In the genomic region with DNA sequence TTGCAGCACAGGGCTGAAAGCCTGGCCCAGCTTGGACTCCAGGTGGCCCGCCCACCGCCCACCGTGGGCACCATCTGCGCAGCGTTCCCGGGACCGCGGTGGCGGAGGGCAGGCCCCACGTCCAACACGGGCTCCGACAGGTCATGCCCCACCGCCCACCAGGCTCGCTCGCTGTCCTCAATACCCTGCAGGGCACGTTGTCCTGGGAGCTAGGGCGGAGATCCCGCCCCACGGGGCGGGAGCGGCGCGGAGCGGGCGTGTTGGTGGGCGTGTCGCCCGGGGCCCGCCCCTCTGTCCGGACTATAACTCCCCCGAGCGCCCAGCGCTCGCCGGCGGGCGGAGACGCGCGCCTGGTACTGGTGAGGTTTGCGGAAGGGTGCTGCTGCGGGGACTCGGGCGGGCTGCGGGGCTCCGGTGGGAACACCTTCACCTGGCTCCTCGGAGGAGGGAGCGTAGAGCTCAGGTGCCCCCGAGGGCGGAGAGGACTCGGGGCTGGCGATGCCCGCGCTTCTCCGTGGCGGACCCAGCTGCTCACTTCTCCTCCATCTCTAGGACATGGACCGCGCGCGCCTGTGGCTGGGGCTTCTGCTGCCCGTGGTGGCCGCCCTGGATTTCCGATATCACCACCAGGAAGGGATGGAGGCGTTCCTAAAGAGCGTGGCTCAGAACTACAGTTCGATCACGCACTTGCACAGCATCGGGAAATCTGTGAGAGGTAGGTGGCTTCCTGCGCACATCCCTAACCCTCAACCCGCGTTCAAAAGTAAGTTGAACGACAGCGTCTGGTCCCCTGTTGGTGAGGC, we compare ENCODE assay signal across 8 mouse cellular contexts. TPM values are rescaled to one million over a fixed set of nuclear protein-coding genes. Genes with fewer than 3 reads are reported as not detected.
DNase-seq lines count a peak whose midpoint lies in the region; ATAC-seq and TF ChIP-seq lines count a peak whose summit lies in the region.

A gene (plus strand): TSS at position 332 of the 803 bp plus-strand sequence.

- under 1% methylated on average over 70 of the region's 73 CpGs for WGBS in forebrain, embryonic 14.5 days

- H3K36me3 ChIP-seq in CH12.LX (replicated peaks in 1 of 2; ENCODE audit: control insufficient read depth in 1 of 2, insufficient read depth in 1 of 2, low read length in 1 of 2), result no peaks in the 10 kb centered on the region
- H3K36me3 ChIP-seq in forebrain, embryonic 14.5 days (ENCODE audit: control insufficient read depth, insufficient read depth, low read length), result no peaks in the 10 kb centered on the region

- peak; percentile 39 for DNase-seq in CH12.LX (ENCODE audit: extremely low read depth)
- DNase-seq in brain, adult 2 months (ENCODE audit: low read depth, low spot score), result peak; percentile 33
- peak; percentile 65 for DNase-seq in forebrain, embryonic 14.5 days (ENCODE audit: low spot score)
- peak; percentile 74 for DNase-seq in heart, postnatal 4 days
- peak; percentile 7 to 38 for DNase-seq in layer of hippocampus, adult 2 months (ENCODE audit: low spot score in 2 of 2)
- DNase-seq in lung, postnatal 10 days, result peak; percentile 87
- peak; percentile 67 for DNase-seq in ovary, postnatal 14 days (ENCODE audit: low spot score)
- DNase-seq in thymus, postnatal 25 days, result peak; percentile 81

- TF ChIP-seq POLR2A in CH12.LX (IDR thresholded peaks at IDR 0.05; ENCODE audit: low read depth, low read length), result peak; percentile 60

- H3K27ac ChIP-seq in CH12.LX (ENCODE audit: insufficient read depth, low read depth), result no peak within 1 kb of the TSS
- no peak within 1 kb of the TSS for H3K27ac ChIP-seq in forebrain, embryonic 14.5 days (ENCODE audit: low read depth, low read length)
- H3K27ac ChIP-seq in layer of hippocampus, adult 2 months, result no peak within 1 kb of the TSS; the same call in 1 of the 2 replicates

- H3K27me3 ChIP-seq in CH12.LX (replicated peaks), result peaks cover 41% of the 10 kb centered on the region
- H3K27me3 ChIP-seq in forebrain, embryonic 14.5 days (replicated peaks; ENCODE audit: control insufficient read depth, insufficient read depth, low read length), result peaks cover 43% of the 10 kb centered on the region

- peak within 1 kb of the TSS in 2 of 3 experiments; percentile 48 to 49 for H3K4me3 ChIP-seq in CH12.LX (replicated peaks in 1 of 3; ENCODE audit: low read depth in 2 of 3, low read length in 2 of 3, poor library complexity in 1 of 3)
- H3K4me3 ChIP-seq in forebrain, embryonic 14.5 days (ENCODE audit: low read depth, low read length), result peak within 1 kb of the TSS; percentile 47
- peak within 1 kb of the TSS; percentile 64 for H3K4me3 ChIP-seq in layer of hippocampus, adult 2 months

- dilution Hi-C loops in CH12.LX (cut with MboI; ENCODE audit: extremely low pct_ligation_motif_present, extremely low pct_unique_long_range_greater_than_20kb, low sequenced_read_pairs), result no loop called here

- peak within 1 kb of the TSS; percentile 87 for H3K4me2 ChIP-seq in CH12.LX (ENCODE audit: insufficient read depth, low read depth, poor library complexity, severe bottlenecking)
- H3K4me2 ChIP-seq in forebrain, embryonic 14.5 days (ENCODE audit: low read length), result peak within 1 kb of the TSS; percentile 94

- TF ChIP-seq RAD21 in CH12.LX (IDR thresholded peaks at IDR 0.05; ENCODE audit: low read depth, low read length), result no peak

- in situ Hi-C loops in CH12.LX (cut with MboI; ENCODE audit: low pct_ligation_motif_present, low pct_unique_long_range_greater_than_20kb, low sequenced_read_pairs), result no loop called here

- no peak for TF ChIP-seq CTCF in CH12.LX (conservative IDR thresholded peaks at IDR 0.05 in 1 of 2, IDR thresholded peaks at IDR 0.05 in 1 of 2; ENCODE audit: low read depth in 2 of 2, low read length in 2 of 2)
- TF ChIP-seq CTCF in layer of hippocampus, adult 2 months (conservative IDR thresholded peaks at IDR 0.05), result no peak

- no peak within 1 kb of the TSS for H3K9ac ChIP-seq in CH12.LX (ENCODE audit: insufficient read depth, low read depth)
- H3K9ac ChIP-seq in forebrain, embryonic 14.5 days (ENCODE audit: low read length), result peak within 1 kb of the TSS; percentile 50

- TF ChIP-seq EP300 in CH12.LX (IDR thresholded peaks at IDR 0.05; ENCODE audit: low read length), result no peak

- peaks cover 10 to 18% of the 10 kb centered on the region in 2 experiments for H3K4me1 ChIP-seq in CH12.LX (ENCODE audit: control insufficient read depth in 1 of 2, insufficient read depth in 2 of 2)
- peaks cover 5% of the 10 kb centered on the region for H3K4me1 ChIP-seq in forebrain, embryonic 14.5 days (ENCODE audit: control insufficient read depth, insufficient read depth, low read length)

- peak; percentile 92 for ATAC-seq in forebrain, embryonic 14.5 days

- H3K79me2 ChIP-seq in CH12.LX (replicated peaks; ENCODE audit: control insufficient read depth, extremely low read depth, insufficient read depth, poor library complexity, severe bottlenecking), result no peaks in the 10 kb centered on the region

- H3K9me3 ChIP-seq in CH12.LX (replicated peaks; ENCODE audit: low read length), result no peaks in the 10 kb centered on the region
- no peaks in the 10 kb centered on the region for H3K9me3 ChIP-seq in forebrain, embryonic 14.5 days (replicated peaks; ENCODE audit: control insufficient read depth, low read length)

TF ChIP-seq in CH12.LX, 34 proteins besides CTCF, POLR2A, EP300 and RAD21:
- TF ChIP-seq MXI1 (IDR thresholded peaks at IDR 0.05; ENCODE audit: low read depth, low read length), result peak; percentile 18; the same call in 1 of the 2 replicates
- TF ChIP-seq NELFE (IDR thresholded peaks at IDR 0.05; ENCODE audit: low read depth, low read length), result peak; percentile 36; the same call in 1 of the 2 replicates
- no peak for TF ChIP-seq SIN3A (IDR thresholded peaks at IDR 0.05; ENCODE audit: low read length)
- 0 out of 2 replicates have a peak, but pooled peaks have one; percentile 20 for TF ChIP-seq MAZ (IDR thresholded peaks at IDR 0.05; ENCODE audit: low read depth, low read length)
- TF ChIP-seq MAX (IDR thresholded peaks at IDR 0.05; ENCODE audit: low read length), result no peak
- TF ChIP-seq IRF4 (IDR thresholded peaks at IDR 0.05; ENCODE audit: low read depth, low read length), result no peak

RNA-seq across cellular contexts. Expression of the gene that starts here (rescaled TPM):
- total RNA-seq in CH12.LX (2012; rRNA removed), result 0.04 and 0.25 TPM in 2 replicates
- 0.09 and 0.31 TPM in 2 replicates for total RNA-seq in CH12.LX (2014; rRNA removed)
- polyA plus RNA-seq in CH12.LX (2012; ENCODE audit: insufficient read length, low read depth), result 0.17 and 0.31 TPM in 2 replicates
- 5.1 and 6.1 TPM in 2 replicates for polyA plus RNA-seq in forebrain, embryonic 14.5 days (2014; fragmentation: Nextera tagmentation; extraction: Ambion mirVana)
- total RNA-seq in heart, postnatal 4 days (2021), result 1 to 10 TPM; 2.8 to 3.6 TPM
- 1 to 10 TPM; 8.5 to 9.7 TPM for total RNA-seq in layer of hippocampus, adult 2 months (2021)

Comparison
In these comparisons a context has a peak if more than half of its experiments do, and no peak if none do; other contexts are left out.
1. Peak in DNase-seq, H3K4me3 ChIP-seq and H3K4me2 ChIP-seq in CH12.LX; RNA of the gene not detected or under 1 TPM.
2. DNase-seq: peak in every context shown above with its lines; median percentile 87 in lung, postnatal 10 days; 81 in thymus, postnatal 25 days; 74 in heart, postnatal 4 days; 67 in ovary, postnatal 14 days; 65 in forebrain, embryonic 14.5 days; 39 in CH12.LX; 33 in brain, adult 2 months; 22 in layer of hippocampus, adult 2 months.